Mouse (Mus musculus) natural killer cell, adult 2 months (primary cell): ENCODE results near the gene Gtf2i.
A peak's percentile ranks its signal among the peaks of the same experiment; 100 is the strongest.

ENCODE experiments used
- DNase-seq, 2 experiments: peaks; one replicate each; pipeline ENCODE4 v3.0.0; 2022; ENCODE audit warnings: low spot score in 2 of 2

The Gtf2i gene

GRCm38 (mm10) chr5:134243661-134244436 is 70.7 kb downstream of the Gtf2i start:
- DNase-seq, result no peak

DNA sequence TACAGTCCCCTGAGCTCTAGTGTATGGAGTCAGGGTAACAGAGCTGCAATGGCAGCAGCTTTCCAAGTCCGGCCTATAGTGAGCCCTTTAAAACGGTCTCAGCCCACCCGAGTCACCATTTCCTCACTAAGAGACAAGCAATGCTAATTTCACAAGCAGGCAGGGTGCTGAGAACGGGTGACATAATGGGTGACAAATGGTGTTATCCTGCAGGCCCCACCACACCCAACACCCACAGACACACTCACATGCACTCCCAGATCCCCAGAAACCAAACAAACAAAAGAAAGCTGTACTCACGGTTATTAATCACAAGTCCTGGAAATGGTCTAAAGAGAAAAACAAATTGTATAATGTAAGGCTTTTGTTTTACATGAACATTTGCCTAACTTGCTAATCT is 72.7 kb downstream of the Gtf2i start:
- no peak for DNase-seq

- DNase-seq, result no peak
Measured at GRCm38 (mm10) chr5:134237936-134238760, 76.4 kb downstream of the Gtf2i start.

DNA sequence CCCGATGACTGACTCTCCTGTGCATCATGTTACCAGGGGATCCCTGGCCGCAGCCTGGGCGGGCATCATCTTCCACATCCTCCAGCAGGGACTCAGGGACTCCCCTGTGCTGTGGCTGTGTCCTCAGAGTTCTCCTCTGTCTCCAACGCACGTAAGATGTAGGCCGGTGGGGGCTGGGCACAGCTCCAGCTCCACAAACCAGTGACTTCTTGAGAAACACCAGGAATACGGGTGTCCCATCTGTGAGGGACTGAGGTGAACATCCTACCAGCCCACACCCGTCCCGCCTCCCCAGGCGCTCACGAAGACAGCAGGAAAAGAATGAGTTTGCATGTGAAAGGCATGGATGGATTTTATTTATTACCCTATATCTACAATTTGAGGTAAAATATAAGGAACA is 77.1 kb downstream of the Gtf2i start:
- no peak for DNase-seq

GRCm38 (mm10) chr5:134236796-134237195 is 77.8 kb downstream of the Gtf2i start:
- DNase-seq, result peak; percentile 79 to 87

GRCm38 (mm10) chr5:134236241-134236640 is 78.3 kb downstream of the Gtf2i start:
- no peak for DNase-seq

- DNase-seq, result no peak
Measured at GRCm38 (mm10) chr5:134235111-134235510, 79.4 kb downstream of the Gtf2i start.

DNA sequence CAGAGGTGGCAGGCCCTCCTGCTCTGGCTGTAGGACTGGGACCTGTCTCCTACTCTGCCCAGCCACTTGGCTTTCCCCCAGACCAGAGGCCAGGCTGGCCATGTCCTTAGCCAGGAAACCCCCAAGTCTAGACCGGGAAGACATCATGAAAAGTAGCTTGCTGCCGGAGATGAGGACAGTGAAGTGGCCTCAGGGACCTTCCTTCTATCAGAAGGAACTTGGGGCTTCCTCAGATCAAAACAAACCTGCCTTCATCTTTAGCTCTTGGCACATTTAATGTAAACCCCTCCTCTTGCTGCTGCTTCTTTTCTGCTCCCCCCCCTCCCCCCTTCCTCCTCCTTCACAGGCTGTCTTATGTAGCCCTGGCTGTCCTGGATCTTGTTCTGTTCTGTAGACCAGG is 80.4 kb downstream of the Gtf2i start:
- no peak for DNase-seq

- peak in 1 of 2 experiments; percentile 15 for DNase-seq
Measured at GRCm38 (mm10) chr5:134233244-134233651, 81.3 kb downstream of the Gtf2i start.

GRCm38 (mm10) chr5:134232568-134232967 is 82.0 kb downstream of the Gtf2i start:
- DNase-seq, result peak; percentile 79 to 87

GRCm38 (mm10) chr5:134232111-134232510 is 82.4 kb downstream of the Gtf2i start:
- DNase-seq, result peak; percentile 73 to 75

DNA sequence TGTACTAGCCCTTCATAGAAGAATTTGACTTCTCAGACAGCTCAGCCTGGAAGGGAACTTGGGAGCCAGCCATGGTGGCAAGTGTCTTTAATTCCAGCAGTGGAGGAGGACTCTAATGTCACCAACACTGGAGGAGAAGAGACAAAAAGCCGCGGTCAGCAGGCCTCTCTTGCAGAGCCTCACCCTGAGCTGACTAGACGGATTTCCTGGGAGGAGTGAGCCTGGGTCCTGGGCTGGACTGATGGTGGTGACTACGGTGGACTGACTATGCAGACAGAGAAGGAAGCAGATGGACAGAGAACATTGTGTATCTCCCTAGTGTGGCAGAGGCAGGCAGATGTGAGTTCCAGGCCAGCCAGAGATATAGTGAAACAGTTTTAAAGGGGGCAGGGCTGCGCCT is 83.2 kb downstream of the Gtf2i start:
- DNase-seq, result peak in 1 of 2 experiments; percentile 20

DNA sequence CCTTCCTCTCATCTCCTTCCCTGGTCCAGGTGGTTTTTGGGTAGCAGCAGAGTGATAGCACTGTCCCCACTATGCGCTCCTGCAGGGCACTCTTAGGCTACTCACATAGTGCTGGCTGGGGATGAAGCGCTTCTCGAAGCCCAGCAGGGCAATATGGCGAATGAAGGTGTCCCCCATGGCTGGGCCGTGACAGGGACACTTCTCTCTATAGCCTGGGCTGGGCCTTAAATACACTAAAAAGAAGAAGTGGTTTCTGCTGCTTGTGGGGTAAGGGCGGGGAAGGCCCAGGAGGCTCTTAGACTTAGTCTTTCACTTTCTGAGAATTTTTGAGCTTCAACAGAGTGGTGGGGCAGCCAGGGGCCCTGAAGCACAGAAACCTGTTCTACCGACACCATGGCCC is 85.2 kb downstream of the Gtf2i start, which contains the start of gene Ncf1:
Gene Ncf1, minus strand, starts transcription at position 235 of the 400 bp plus-strand sequence.
- DNase-seq, result peak in 1 of 2 experiments; percentile 77

GRCm38 (mm10) chr5:134228249-134228638 is 86.3 kb downstream of the Gtf2i start:
- DNase-seq, result peak in 1 of 2 experiments; percentile 20

DNA sequence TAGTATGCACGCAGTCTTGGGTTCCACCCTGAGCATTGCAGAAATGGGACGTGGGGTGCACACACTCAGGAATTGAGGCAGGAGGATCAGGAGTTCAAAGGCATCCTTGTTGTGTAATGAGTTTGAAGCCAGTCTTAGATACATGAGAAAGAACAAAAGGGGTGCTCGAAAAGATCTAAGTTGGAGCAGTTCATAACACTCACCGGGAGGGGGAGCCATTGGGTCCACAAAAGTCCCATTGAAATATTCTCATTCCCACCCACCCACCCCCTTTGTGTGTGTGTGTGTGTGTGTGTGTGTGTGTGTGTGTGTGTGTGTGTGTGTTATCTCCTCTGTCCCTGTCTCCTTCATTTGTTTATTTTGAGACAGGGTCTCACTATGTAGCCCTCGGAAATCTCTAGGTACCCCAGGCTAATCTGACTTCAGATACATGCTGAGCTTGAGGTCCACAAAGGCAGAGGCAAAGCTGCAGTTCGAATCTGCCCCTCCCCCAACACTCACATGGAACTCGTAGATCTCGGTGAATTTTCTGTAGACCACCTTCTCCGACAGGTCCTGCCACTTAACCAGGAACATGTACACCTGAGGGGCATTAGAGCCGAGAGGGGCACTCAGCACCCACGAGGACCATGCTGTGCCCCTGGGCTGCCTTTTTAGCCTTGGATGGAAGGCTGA is 86.8 kb downstream of the Gtf2i start:
- DNase-seq, result peak in 1 of 2 experiments; percentile 62

- peak in 1 of 2 experiments; percentile 23 for DNase-seq
Measured at GRCm38 (mm10) chr5:134226946-134227345, 87.6 kb downstream of the Gtf2i start.

- DNase-seq, result no peak
Measured at GRCm38 (mm10) chr5:134225110-134225901, 89.3 kb downstream of the Gtf2i start.

DNA sequence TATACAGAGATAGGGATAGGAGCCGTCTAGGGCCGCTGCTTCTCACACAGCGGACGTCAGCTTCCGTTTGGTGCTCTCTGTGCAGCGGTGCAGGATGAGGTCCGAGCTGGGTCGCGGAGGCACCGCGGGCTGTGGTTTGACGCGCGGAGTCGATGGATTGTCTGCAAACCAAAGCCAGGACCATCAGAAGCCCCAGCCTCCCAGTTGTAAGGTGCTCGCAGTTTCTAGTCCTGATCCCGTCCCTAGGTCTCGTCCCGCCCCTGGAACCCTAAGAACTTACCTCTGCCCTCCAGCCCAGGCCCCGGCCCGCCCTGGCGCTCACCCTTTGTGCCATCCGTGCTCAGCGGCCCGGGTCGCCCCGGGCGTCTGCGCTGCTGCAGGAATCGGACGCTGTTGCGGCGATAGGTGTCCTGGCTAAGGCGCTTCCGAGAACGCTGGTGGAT is 92.8 kb downstream of the Gtf2i start:
- DNase-seq, result no peak

GRCm38 (mm10) chr5:134221278-134221677 is 93.3 kb downstream of the Gtf2i start:
- DNase-seq, result no peak

DNA sequence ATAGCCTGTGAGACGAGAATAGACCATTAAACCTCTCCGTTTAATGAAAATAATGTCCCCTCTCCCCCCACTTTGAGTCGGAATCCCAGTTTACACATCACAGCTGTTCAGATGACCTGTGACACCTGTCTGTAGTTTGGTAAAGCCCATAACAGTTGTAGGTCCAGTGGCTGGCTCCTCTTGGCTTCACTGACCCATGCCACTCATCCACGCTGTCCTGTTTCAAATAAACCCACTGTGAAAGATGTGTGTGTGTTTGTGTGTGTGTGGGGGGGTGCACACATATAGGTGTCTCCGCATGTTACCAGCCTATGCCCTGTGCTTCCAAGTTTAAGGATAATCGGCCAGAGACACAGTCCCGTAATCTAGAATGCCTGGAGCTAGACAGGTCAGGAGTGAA is 96.7 kb downstream of the Gtf2i start:
- DNase-seq, result no peak
